Mouse (Mus musculus) large intestine, adult 2 months (tissue): ENCODE measurements at regions not wholly inside any gene's neighbourhood (a gene's known extent, or its start where the extent isn't known, plus 50 kb on each side); places are given as distances from the start of the nearest gene placed in this dataset.

Source experiments
- DNase-seq: peaks from one replicate; pipeline ENCODE4 v3.0.0-alpha.2; 2012; ENCODE audit warnings: low read depth, low spot score
- WGBS: fragments of 180-500 bp; shearing (Covaris S2); methylation state at CpG from one replicate; pipeline ENCODE4 v1.1.7; 2018; 5-methylcytosine and 5-hydroxymethylcytosine counted together

DNA sequence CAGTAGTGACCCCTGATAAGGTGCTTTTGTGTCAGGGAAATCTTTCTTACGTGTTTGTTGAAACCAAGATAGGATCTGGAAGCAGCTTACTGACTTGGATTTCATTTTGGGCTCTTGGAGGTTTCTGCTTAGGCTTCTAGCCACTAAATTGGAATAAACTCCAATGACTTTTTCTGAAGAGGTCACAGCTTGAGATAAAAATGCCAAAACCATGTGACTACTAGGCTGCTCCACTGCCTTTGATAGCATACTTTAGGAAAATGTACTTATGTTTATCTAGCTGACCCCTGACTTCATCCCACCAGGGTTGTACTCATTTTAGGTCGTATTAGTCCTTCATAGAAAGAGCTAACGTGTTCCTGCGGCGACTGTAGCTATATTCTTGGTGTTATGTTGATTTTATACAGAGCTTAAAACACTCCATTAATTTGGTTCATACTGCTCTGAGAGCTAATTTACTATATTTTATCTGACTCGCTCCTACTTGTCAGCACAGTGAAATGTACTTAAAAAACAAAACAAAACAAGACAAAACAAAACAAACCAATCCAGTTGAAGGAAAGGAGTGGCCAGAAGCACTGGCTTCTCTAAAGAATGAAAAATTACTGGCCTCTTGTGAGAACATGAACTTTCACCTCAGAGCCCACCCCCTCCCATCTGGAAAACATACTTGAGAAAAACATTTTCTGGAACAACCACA, 168.5 kb upstream of the Pbx1 start:
- 79% methylated on average over 6 of the region's 6 CpGs for WGBS
- no peak for DNase-seq

DNA sequence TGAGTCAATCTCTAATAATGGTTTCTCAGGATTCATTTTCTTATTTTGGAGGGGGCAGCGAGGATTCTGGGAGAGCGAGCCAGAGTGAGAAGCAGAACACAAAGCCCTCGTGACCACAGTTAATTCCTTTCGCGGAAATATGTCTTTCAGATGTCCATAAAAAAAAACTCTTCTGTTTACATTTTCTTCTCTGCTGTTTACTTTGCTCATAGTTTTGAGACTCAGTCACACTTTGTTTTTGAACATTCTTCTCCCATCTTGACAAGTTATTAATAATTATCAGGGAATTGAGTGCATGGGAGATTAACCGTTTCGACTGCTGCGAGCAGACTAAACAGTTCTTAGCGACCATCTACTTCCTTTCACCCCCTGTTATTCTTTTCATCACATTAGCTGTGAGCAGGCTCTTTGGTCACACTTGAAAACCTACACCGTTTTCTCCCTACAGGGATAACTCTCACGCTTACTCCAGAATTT, 166.2 kb upstream of the Pbx1 start:
- 6% methylated on average over 11 of the region's 11 CpGs for WGBS
- no peak for DNase-seq

DNA sequence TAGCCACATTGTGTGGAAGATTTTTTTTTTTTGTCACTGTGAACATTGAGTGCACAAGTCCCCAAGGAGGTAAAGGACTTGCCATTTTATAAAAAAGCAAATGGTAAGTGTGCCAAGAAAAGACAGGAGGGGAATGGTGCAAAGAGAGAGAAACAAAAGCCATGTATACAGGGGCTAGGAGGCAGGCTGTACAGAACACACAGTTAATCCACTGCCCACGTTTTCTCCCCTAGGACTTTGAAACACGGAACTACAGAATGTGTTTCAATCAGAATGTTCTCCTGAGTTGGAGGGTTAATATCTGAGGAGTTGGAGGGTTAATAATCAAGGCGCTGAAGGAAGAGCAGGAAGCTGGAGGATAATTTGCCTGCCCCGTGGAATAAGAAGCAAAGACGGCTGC, 165.4 kb upstream of the Pbx1 start:
- DNase-seq: no peak
- 18% methylated on average over 5 of the region's 5 CpGs for WGBS

DNA sequence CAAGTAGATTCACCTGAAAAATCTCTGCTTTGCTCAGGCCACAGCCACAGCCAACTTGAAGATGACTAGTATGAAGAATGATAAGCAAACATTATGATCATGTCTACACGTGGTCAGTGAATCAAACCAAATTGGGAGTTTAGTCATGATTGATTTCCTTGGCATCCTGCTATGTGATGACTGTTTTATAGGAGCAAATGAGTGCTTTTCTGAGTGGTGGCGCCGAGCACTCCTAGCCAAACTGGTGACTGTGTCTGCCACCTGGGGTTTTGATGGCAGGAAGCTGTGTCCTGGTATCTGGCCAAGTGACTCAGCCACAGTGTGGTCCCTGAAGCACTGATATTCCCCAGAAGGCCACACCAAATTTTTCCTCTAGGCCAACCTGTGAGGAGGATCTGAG, 152.1 kb upstream of the Pbx1 start:
- DNase-seq: no peak
- 40% methylated on average over 3 of the region's 3 CpGs for WGBS

DNA sequence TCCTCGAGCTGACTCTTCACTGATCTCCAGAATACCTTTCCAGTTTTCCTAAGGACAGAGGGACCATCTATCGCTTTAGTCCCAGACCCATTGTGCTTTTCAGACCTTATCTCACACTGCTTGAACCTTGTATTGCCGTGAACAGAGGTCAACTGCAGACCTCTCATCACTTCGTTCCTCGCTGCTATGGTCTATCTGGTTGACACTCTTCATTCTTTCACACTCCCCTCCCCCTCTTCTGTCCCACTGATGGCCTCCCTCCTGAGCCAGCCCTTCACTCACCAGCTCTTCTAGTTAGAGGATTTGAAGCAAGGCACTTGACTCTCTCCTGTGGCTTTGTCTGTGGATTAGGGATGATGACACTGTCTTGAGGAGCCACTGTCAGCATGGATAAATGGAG, 150.4 kb upstream of the Pbx1 start:
- WGBS: 76% methylated on average over 5 of the region's 5 CpGs
- DNase-seq: no peak

DNA sequence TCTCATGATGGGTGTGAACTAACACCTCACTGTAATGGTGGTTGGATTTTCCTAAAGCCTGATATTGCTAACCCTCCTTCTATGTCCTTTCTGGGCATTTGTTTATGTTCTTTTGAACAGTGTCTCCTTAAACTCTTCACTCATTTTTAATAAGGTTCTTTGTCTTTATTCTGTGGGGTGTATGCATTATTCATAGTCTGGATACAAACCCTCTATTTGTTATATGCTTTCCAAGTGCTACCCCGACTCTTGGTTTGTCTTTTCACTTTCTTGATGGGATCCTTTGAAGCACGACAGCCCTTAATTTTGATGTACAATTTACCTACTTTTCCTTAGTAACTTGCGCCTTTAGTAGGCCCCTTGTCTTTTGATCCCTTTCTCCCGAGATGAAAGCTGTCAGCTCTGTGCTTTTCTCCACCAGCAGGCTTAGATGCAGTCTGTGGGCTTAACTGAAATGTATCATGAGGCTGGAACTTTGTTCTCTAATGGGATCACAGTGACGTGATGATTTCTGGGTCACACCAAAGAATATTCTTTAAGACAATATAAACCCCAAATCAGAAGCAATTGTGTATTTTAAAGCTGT, 138.0 kb upstream of the Pbx1 start:
- WGBS: 84% methylated on average over 5 of the region's 5 CpGs
- DNase-seq: no peak

DNA sequence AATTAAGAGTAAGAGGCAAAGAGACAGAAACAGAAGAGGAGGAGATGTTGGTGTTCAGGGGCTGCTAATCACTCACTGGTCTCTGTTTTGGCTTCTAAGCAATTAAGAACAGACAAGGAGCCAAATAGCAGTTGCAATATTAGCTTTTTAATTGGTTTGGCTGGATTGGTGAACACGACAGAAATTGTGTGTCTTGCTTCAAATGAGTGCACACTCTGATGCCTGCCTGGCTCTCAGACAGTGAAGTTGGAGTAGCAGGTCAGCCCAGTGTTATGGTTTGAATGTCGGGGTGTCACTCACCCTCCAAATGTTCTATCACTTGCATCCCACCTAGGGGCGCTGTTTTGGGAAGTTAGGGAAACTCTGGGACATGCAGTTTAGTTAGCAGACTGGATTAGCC, 120.3 kb upstream of the Pbx1 start:
- DNase-seq: no peak
- 87% methylated on average over 3 of the region's 3 CpGs for WGBS

DNA sequence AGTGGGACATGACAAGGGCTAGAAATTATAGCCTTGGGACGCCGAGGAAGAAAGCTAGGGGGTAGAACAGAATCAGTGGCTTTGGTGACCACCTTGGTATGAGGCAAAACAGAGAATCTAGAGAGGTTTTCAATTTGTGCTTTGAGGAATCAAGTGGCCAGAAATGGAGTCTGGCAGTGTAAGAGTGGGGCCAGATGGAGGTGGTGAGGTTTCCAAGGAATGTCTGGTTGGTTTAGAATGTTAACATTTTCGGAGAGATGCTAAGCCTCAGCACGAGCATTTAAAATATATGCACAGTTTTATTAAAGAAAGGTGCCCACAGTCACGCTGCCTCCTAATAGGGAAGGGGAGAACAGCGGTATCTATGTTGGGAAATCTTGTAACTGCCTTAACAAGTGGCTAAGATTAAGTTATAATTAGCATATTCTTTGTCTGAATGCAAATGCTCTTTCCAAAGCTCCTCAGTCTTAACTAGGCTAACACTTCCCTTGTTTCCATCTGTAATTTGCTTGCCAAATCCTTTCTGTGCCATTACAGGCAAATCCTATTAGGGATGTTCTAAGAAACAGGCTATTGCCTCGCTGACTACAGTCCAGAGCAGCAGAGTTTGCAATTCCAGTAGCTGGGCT, 117.9 kb upstream of the Pbx1 start:
- no peak for DNase-seq
- WGBS: 54% methylated on average over 7 of the region's 7 CpGs

DNA sequence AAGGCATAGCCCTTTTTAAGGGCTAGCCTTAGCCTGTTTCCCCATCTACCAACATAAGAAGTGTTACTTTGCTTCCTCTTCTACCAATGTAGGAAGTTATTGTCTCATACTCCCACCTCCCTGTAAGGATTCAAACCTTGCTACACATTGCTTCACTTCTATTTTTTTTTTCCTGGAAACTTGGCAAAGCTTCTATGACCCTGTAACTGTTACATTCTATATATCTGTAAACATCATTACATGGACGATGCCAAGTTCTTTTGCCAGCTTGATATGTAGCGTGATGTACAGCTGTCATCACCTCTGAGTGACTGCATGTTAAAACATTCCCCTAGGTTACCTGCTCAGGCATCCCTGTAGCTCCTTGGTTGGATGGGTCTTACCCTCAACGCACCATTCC, 114.1 kb upstream of the Pbx1 start:
- DNase-seq: no peak
- WGBS: 79% methylated on average over 3 of the region's 3 CpGs

DNA sequence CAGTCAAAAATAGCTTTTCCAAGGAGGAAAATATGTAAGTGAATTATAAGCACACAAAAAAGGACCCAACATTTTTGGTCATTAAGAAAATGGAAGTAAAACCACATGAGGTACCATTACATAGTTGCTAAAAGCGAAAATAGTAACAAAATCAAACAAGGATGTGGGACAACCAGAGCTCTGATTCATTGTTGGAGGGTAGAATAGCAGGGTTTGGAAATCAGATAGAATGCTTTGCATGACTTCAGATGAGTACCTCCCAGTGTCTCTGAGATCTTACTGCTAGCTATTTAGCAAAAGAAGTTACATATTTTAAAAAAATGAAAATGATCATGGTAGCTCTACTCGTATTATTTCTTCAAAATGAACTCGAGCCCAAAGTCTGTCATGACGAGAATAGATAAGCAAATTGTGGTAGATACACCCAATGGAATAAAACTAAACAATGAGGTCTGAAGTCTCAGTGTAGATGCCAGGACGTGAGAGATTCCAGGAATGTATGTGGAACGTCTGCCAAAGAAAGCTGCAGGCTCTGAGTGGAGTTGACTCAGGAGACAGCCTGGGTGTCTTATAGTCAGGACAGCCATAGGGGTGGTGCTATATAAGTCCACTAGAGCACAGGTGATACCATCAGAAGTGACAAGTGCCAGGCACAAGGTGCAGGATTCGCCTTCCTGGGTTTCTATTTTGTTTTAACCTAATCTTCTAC, 113.2 kb upstream of the Pbx1 start:
- WGBS: 47% methylated on average over 7 of the region's 7 CpGs
- DNase-seq: no peak

DNA sequence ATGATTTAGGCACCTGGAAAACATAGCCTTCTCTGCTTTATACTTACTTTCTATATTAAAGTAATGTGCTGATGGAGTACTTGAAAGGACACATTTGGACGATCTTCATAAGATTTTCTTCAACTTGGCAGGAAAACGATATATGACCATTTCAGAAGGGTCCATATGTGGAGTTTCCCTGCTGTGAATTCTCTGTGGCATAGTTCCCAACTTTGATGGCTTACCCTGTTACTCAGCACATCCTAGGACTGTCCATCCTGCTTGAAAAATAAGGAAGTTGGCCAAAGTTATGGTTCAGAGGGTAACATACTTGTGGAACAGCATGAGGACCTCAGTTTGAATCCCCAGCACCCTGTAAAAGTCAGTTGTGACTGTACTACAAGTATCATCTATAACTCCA, 109.2 kb upstream of the Pbx1 start:
- DNase-seq: no peak
- WGBS: 70% methylated on average over 2 of the region's 2 CpGs

DNA sequence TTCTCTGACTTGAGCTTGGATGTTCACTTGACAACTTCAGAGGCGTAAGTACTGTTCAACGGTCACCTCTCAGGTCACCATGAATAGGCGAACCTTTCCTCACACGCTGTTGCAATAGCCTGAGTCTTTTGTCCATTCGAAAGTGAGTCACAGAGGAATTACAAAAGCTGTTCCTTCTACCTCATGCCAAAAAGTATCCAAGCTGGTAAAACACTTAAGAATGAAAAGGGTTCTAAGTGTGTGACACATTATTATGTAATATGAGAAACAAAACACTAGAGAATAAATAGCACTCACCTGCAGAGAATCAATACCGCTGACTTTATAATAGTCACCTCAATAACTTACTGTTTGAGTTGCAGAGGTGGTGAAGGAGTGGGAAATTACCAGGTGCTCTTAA, 86.0 kb upstream of the Pbx1 start:
- 79% methylated on average over 6 of the region's 6 CpGs for WGBS
- DNase-seq: no peak

DNA sequence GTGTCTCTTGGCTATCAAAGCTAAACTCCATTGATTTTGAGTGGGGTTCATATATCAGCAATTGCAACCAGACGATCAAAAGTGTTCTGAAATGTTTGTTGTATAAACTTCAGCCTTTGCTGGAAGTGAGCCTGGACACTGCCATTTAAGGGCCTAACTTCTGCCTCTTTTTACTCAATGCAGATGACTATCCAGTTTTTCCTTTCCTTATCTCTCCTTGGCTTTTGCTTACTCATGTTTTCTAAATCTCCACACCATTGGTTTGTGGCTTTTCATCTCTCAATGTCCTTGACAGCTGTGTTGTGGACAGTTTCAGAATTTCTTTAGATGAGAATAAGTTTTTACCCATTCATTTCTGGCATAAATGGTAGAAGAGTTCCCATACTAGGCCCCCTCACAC, 74.3 kb upstream of the Pbx1 start:
- 50% methylated on average over 1 of the region's 1 CpGs for WGBS

DNA sequence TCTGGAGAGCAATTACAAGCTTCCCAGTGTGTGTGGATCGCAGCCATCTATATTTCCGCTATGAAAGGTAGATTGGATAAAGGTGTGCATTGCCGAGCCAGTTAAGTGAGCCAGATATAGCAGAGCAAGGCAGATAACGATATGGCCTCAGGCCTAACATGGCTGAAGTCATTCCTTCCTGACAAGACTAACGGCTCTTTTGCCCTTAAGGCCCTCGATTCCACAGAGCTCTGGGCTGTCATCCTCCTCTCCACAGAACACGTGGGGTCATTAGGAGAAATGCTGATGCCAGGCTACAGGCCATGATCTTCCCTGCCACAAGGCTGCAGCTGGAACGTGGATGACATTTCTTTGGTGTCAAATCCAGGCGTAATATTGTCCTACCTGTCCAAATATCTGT, 72.7 kb upstream of the Pbx1 start:
- DNase-seq: no peak
- 87% methylated on average over 9 of the region's 9 CpGs for WGBS

More for the DNA sequence above, 74.3 kb upstream of the Pbx1 start:
- DNase-seq: no peak

DNA sequence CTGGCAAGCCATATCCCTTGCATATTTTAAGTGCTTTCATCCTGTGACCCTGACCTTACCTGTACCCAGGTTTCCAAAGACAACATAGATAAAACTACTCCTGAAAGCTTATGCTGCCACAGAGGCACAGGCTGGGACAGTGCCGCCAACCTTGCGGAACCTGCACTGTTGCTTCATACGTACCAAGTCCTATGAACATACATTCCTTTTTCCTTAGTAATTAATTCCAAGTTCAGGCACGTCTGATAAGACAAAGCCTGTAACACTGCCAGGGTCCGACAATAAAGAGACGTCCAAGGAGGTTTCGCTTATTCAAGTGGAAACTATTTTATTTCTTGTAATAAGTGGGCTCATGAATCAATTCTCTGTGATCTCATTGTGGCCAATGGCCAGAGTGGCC, 70.2 kb upstream of the Pbx1 start:
- 20% methylated on average over 7 of the region's 7 CpGs for WGBS
- no peak for DNase-seq

DNA sequence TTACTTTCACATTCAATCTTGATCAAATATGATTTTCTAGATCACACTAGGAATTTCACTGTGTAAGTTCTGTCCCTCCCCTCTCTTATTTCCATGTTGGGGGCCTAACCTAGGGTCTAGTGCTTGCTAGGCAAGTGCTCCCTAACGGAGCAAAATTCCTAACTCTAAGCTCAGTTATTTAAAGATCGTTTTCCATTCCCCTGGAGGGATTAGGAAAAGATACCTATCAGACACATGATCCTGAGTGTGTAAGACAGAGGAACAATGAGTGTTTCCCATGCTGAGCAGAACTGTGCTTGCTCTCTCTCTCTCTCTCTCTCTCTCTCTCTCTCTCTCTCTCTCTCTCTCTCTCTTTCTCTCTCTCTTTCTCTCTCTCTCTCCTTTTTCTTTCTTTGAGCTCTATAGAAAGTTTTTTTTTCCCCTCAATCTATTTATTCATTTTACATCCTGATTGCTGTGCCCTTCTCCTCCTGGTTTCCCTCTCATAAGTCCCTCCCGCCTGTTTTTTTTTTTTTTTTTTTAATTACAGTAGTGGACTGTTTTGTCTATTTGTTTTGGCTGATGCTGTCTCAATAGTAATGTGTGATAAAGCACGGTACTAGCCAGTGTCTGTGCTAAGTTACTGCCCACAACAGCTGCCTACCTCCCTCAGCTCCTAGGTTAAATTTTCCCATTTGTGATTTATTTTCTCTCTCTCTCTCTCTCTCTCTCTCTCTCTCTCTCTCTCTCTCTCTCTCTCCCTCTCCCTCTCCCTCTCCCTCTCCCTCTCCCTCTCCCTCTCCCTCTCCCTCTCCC, 69.5 kb upstream of the Pbx1 start:
- 25% methylated on average over 4 of the region's 4 CpGs for WGBS
- no peak for DNase-seq

DNA sequence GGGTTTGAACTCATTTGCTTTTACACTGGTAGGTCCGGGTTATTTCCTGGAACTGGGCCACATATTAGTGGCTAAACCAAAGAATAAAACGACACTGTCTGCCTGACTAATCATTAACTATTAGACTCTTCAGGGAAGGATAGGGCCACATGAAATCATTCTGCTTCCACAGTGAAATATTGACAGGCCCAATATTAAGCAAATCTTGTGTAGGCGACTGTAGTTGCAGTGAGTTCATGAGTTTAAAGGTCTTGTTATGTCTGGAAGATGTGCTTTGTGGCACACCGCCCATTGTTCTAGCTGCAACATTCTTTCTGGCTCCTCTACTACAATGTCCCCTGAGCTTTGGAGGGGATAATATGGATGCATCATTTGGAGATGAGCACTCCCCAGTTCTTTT, 65.7 kb upstream of the Pbx1 start:
- 44% methylated on average over 4 of the region's 4 CpGs for WGBS
- no peak for DNase-seq

DNA sequence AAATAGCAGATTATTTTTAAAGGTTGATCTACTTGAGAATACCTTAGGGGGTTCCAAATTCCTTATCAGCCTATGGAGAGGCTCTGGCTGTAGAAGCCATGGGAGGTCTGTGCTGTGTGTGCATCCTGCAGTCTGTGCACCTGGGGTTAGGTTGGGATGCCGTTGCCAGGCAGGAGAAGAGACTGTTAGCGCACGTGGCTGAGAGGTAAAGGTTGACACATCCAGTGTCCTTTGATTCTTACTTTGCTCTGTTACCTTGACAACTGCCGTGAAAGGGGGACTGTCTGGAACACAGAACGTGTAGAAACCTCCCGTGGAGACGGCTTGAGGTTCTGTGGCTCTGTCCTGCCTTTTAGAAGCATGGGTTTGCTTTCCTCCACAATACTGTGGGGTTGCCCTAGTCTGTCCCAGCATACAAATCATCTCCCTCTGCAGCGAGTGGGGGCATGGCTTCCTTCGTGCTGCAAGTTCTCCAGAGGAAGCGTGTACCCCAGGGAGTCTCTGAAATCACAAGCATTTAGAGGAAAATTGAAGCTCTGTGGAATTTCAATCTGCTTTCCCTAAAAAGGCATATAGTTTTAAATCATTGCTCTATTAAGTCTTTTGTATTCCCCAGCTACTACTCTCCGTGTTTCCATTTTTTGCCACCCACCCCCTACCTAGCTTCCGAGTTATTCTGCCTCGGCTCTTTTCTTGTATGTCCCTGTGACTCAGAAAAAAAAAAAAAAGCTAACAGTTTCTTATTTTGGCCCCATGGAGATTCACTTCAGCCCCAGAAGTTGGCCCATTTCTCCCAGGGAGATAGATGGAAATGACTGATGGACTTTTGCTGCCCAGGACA, 63.8 kb upstream of the Pbx1 start:
- WGBS: 69% methylated on average over 13 of the region's 13 CpGs
- DNase-seq: no peak

DNA sequence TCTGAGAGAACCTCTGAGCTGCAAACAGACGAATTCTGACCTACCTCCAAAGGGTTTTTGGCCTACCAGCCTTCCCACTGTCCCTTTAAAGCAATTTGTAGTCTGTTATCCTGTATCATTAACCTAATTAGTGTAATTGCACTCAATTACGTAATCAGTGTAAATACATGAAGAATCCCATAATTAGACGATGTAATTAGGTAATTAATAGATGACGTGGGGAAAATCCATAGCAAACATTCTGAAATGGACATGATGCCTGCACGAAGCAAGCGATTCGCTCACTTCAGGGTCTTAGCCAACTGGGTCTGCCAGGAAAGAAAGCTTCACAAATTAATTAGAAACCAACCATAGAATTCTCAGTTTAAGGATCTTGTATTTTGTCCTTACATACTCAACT, 55.4 kb upstream of the Pbx1 start:
- DNase-seq: no peak
- 81% methylated on average over 7 of the region's 7 CpGs for WGBS
